Mouse (Mus musculus): ENCODE results near the gene Bmp2k. TPM values are rescaled to one million over a fixed set of nuclear protein-coding genes. Genes with fewer than 3 reads are reported as not detected.

The Bmp2k gene
- total and polyA plus RNA-seq, 2 experiments from 2014 or later, result 10.3 to 21.7 TPM

DNA sequence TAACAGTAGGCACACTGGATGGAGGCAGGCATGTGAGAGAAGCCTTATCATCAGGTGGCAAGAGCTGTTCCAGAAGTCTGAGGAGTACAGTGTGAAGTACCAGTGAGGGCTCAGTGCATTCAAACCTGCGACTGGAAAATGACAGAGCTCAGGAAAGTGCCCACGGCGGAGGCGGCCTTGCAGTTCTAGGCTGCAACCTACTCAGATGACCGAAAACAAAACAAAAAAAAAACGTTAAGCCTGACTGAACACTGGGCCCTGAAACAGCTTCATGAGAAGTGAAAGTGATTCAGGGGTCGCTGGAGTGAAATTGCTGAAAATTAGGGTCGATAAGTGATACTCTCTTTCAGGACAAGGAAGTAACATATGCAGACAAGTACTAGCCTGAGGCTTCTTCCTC lies 4.4 kb upstream of the Bmp2k start:
- WGBS, result 85% methylated on average over 8 of the region's 8 CpGs

DNA sequence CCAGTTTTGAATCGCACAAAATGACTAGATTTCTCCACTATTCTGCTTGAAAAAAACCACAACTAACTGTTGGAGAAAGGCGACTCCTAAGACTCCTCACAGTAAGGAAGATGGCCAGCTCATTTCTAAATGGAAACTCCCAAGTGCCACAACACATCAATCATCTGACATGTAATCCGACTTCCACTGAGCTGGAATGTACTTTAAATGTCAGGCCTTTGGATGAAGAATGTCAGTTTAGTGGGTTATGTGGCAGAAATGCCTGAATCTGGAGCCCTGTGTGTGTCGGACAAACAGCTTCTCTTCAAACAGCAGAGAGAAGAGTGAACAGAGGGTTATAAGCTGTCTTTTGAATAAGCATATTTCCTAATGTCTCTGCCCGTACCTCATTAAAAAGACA lies 1.7 kb upstream of the Bmp2k start:
- Histone ChIP-seq H3K9ac (replicated peaks; ENCODE audit: low read length) (no peak overlapping the region), H3K4me2 (ENCODE audit: low read depth, low read length) (no peak overlapping the region)
- 68% methylated on average over 5 of the region's 5 CpGs for WGBS

More for the DNA sequence above, 4.4 kb upstream of the Bmp2k start:
- peaks cover 8% of the 10 kb centered on the region; the same call in 1 of the 2 replicates for H3K4me1 ChIP-seq (ENCODE audit: insufficient read depth, low read length)
- no peaks in the 10 kb centered on the region for H3K27me3 ChIP-seq (ENCODE audit: insufficient read depth, low read length)
- H3K9ac ChIP-seq (replicated peaks; ENCODE audit: low read length), result no peak overlapping the region
- H3K27ac ChIP-seq, result no peak overlapping the region
- H3K9me3 ChIP-seq (ENCODE audit: low read length), result no peaks in the 10 kb centered on the region
- H3K4me2 ChIP-seq (ENCODE audit: low read depth, low read length), result no peak overlapping the region
- DNase-seq (ENCODE audit: low spot score) (no peak), ATAC-seq (no peak)
- no peaks in the 10 kb centered on the region for H3K36me3 ChIP-seq (ENCODE audit: insufficient read depth, low read length)
- H3K4me3 ChIP-seq (ENCODE audit: low read length), result no peak overlapping the region
- no peak for TF ChIP-seq CTCF (IDR thresholded peaks at IDR 0.05; ENCODE audit: low read depth)

DNA sequence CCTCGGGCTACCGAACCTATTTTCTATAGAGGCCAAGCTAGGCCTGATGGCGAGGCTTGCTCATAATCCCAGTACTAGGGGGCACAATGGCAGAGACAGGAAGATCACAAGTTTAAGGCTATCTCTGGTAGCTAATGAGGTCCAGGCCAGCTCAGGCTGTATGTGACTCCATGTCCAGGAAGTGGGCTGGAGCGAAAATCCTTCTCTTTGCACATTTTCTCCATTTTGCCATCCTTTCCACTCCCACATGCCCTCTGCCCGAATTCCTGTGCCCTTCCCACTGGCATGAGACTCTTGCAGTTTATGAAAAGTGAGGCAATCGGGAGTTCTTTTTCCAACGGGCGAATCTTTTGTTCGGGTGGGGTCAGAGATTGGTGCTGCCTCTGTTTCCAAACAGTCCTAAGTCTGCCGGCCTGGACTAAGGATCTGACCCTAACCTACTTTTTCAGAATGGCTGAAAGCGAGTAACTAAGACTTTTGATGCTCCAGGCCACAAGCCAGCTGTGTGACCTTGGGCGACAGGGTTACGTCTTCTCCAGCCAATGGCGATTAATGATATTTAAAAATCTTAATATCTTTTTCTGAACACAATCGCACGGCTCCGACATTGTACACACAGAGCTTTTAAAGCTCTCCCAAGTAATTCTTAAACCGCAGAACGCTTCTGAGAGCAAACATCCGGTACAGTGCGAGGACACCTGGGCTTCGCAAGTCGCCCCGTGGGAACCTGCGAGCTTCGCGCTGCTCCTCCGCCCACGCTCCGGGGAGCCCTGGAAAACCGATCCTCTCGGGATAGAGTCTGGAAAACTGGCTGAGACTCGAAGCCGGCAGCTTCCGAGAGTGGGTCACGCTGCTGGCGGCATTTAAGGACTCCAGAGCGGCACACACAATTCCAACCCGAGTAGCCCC lies 834 bp upstream of the Bmp2k start:
- Histone ChIP-seq H3K27me3 (ENCODE audit: insufficient read depth, low read length) (no peaks in the 10 kb centered on the region), H3K4me3 (ENCODE audit: low read length) (peak overlapping the region; percentile 84), H3K27ac (peak overlapping the region; percentile 90), H3K36me3 (ENCODE audit: insufficient read depth, low read length) (no peaks in the 10 kb centered on the region), H3K4me2 (ENCODE audit: low read depth, low read length) (peak overlapping the region; percentile 88), H3K9ac (replicated peaks; ENCODE audit: low read length) (peak overlapping the region; percentile 82), H3K9me3 (ENCODE audit: low read length) (no peaks in the 10 kb centered on the region), H3K4me1 (ENCODE audit: insufficient read depth, low read length) (peaks cover 8% of the 10 kb centered on the region; the same call in 1 of the 2 replicates)
- no peak for TF ChIP-seq CTCF (IDR thresholded peaks at IDR 0.05; ENCODE audit: low read depth)
- WGBS, result 14% methylated on average over 39 of the region's 39 CpGs
- DNase-seq (ENCODE audit: low spot score) (no peak), ATAC-seq (no peak)

More for the DNA sequence above, 1.7 kb upstream of the Bmp2k start:
- DNase-seq (ENCODE audit: low spot score) (no peak), ATAC-seq (no peak)
- H3K36me3 ChIP-seq (ENCODE audit: insufficient read depth, low read length), result no peaks in the 10 kb centered on the region
- H3K4me3 ChIP-seq (ENCODE audit: low read length), result no peak overlapping the region
- no peak overlapping the region for H3K27ac ChIP-seq
- peaks cover 8% of the 10 kb centered on the region; the same call in 1 of the 2 replicates for H3K4me1 ChIP-seq (ENCODE audit: insufficient read depth, low read length)
- no peak for TF ChIP-seq CTCF (IDR thresholded peaks at IDR 0.05; ENCODE audit: low read depth)
- H3K27me3 ChIP-seq (ENCODE audit: insufficient read depth, low read length), result no peaks in the 10 kb centered on the region
- H3K9me3 ChIP-seq (ENCODE audit: low read length), result no peaks in the 10 kb centered on the region

DNA sequence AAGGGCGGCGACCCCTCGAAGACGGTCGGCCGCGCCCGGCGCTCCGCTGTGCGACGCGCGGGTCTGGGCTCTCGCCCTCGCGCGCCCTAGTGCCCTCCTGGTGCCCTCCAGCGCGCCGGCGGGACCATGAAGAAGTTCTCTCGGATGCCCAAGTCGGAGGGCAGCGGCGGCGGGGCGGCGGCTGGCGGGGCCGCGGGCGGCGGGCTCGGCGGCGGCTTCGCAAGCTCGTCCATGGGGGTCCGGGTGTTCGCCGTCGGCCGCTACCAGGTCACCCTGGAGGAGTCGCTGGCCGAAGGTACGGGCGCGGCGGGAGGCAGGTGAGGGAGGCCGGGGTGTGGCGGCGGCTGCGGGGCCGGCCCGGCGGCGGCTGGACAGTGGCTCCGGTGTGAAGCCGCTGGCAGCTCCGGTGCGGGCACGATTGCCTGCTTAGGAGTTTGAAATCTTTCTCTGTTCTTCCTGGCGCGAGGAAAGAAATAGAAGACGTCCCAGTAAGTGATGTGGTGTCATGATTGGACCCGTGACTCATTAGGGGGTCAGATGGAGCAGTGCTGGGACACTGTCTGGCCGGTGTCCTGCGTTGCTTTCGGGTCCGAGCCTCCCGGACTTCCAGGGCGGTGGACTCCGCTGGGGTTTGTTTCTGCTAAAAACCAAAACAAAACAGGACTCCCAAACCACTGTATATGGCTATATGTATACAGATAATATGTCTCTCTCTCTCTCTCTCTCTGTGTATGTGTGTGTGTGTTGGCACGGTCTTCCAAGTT lies 495 bp downstream of the Bmp2k start:
- no peak for TF ChIP-seq CTCF (IDR thresholded peaks at IDR 0.05; ENCODE audit: low read depth)
- H3K4me1 ChIP-seq (ENCODE audit: insufficient read depth, low read length), result peaks cover 8% of the 10 kb centered on the region; the same call in 1 of the 2 replicates
- no peaks in the 10 kb centered on the region for H3K27me3 ChIP-seq (ENCODE audit: insufficient read depth, low read length)
- H3K27ac ChIP-seq, result peak overlapping the region; percentile 90
- WGBS, result 2% methylated on average over 73 of the region's 75 CpGs
- H3K9me3 ChIP-seq (ENCODE audit: low read length), result no peaks in the 10 kb centered on the region
- peak overlapping the region; percentile 84 for H3K4me3 ChIP-seq (ENCODE audit: low read length)
- peak overlapping the region; percentile 88 for H3K4me2 ChIP-seq (ENCODE audit: low read depth, low read length)
- peak; percentile 5 for ATAC-seq
- H3K36me3 ChIP-seq (ENCODE audit: insufficient read depth, low read length), result no peaks in the 10 kb centered on the region
- DNase-seq (ENCODE audit: low spot score), result peak; percentile 14
- H3K9ac ChIP-seq (replicated peaks; ENCODE audit: low read length), result peak overlapping the region; percentile 82

DNA sequence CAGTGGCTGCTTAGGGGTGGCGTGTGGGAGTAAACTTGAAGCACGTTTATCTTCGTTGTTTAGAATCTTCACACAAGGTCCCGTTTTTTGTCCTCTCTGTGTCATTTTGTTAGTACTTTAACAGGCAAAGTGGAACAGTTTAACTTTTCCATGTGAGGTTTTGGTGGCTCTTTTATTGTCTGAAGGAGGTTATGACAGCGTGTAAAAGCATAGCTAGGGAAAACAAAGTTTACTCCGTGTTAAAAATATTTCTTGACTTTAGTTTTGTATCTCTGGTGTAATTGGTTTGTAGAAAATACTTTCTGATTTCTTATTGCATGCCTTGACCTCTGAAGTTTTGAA lies 1.0 kb downstream of the Bmp2k start:
- H3K27ac ChIP-seq, result no peak overlapping the region
- 6% methylated on average over 6 of the region's 6 CpGs for WGBS
- H3K4me2 ChIP-seq (ENCODE audit: low read depth, low read length), result peak overlapping the region; percentile 88
- H3K4me3 ChIP-seq (ENCODE audit: low read length), result peak overlapping the region; percentile 84
- H3K9me3 ChIP-seq (ENCODE audit: low read length), result no peaks in the 10 kb centered on the region
- ATAC-seq, result no peak
- no peaks in the 10 kb centered on the region for H3K27me3 ChIP-seq (ENCODE audit: insufficient read depth, low read length)
- no peak for DNase-seq (ENCODE audit: low spot score)
- peak overlapping the region; percentile 82 for H3K9ac ChIP-seq (replicated peaks; ENCODE audit: low read length)
- H3K4me1 ChIP-seq (ENCODE audit: insufficient read depth, low read length), result peaks cover 8% of the 10 kb centered on the region; the same call in 1 of the 2 replicates
- TF ChIP-seq CTCF (IDR thresholded peaks at IDR 0.05; ENCODE audit: low read depth), result no peak
- H3K36me3 ChIP-seq (ENCODE audit: insufficient read depth, low read length), result no peaks in the 10 kb centered on the region

DNA sequence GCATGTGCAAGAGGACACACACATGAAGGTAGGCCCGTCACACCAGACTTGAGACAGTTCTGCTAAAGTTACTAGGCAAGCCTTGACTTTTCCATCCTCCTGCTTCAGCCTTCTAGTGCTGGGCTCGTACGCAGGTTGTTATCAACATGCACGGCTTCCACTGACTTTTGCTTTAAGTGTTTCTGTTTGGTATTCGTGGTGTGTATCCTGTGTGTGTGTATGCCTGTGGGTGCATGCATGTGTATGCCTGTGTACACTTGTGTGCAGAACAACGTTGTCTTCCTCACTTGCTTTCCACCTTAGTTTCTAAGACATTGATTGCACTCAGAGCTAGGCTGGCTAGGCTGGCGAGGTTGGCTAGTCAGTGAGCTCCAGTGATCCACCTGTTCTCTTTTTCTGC lies 2.1 kb downstream of the Bmp2k start:
- WGBS, result 90% methylated on average over 7 of the region's 7 CpGs
- peak overlapping the region; percentile 84; the same call in 1 of the 2 replicates for H3K4me3 ChIP-seq (ENCODE audit: low read length)
- no peak for DNase-seq (ENCODE audit: low spot score)
- TF ChIP-seq CTCF (IDR thresholded peaks at IDR 0.05; ENCODE audit: low read depth), result no peak
- ATAC-seq, result no peak
- peaks cover 8% of the 10 kb centered on the region; the same call in 1 of the 2 replicates for H3K4me1 ChIP-seq (ENCODE audit: insufficient read depth, low read length)
- no peaks in the 10 kb centered on the region for H3K9me3 ChIP-seq (ENCODE audit: low read length)
- peak overlapping the region; percentile 88; the same call in 1 of the 2 replicates for H3K4me2 ChIP-seq (ENCODE audit: low read depth, low read length)
- no peaks in the 10 kb centered on the region for H3K27me3 ChIP-seq (ENCODE audit: insufficient read depth, low read length)
- H3K36me3 ChIP-seq (ENCODE audit: insufficient read depth, low read length), result no peaks in the 10 kb centered on the region
- no peak overlapping the region for H3K9ac ChIP-seq (replicated peaks; ENCODE audit: low read length)
- H3K27ac ChIP-seq, result no peak overlapping the region

Data from hindbrain, postnatal 0 days (tissue).